Mouse (Mus musculus) kidney, embryonic 16.5 days (tissue): ENCODE measurements around the gene Cldn34c1. TPM values are rescaled to one million over a fixed set of nuclear protein-coding genes. Genes with fewer than 3 reads are reported as not detected.
"Not testable (repeated sequence)": the region's sequence is repeated elsewhere in the genome, so short reads cannot be mapped to it uniquely, and the experiment has no call there.

Experiments
- ATAC-seq: fragments of 200-750 bp; cut with Nextera tagmentation; 2 replicates; pipeline ENCODE4 v1.8.0; 2017; ENCODE audit warnings: moderate TSS enrichment; ENCODE audit not compliant: low FRiP score, low TSS enrichment
- H3K27ac ChIP-seq: fragments of 300-500 bp; sonication (generic); 2 replicates; pipeline ENCODE4 v1.5.1; 2014; ENCODE audit warnings: low read length
- H3K27me3 ChIP-seq: fragments of 300-500 bp; sonication (generic); 2 replicates; pipeline ENCODE4 v1.6.1; 2014; ENCODE audit warnings: low read length, control low read depth, mixed read lengths; ENCODE audit not compliant: insufficient read depth
- H3K36me3 ChIP-seq: fragments of 300-500 bp; sonication (generic); 2 replicates; pipeline ENCODE4 v1.6.1; 2014; ENCODE audit warnings: low read length, control low read depth, mixed read lengths; ENCODE audit not compliant: insufficient read depth
- H3K4me1 ChIP-seq: fragments of 300-500 bp; sonication (generic); 2 replicates; pipeline ENCODE4 v1.6.1; 2014; ENCODE audit warnings: low read length, control low read depth, mixed read lengths; ENCODE audit not compliant: insufficient read depth
- H3K4me2 ChIP-seq: fragments of 300-500 bp; sonication (generic); replicated peaks from 2 replicates; pipeline ENCODE4 v1.6.1; 2014; ENCODE audit warnings: low read depth, low read length
- H3K4me3 ChIP-seq: fragments of 300-500 bp; sonication (generic); 2 replicates; pipeline ENCODE4 v1.5.1; 2014; ENCODE audit warnings: mild to moderate bottlenecking, low read length
- H3K9ac ChIP-seq: fragments of 300-500 bp; sonication (generic); replicated peaks from 2 replicates; pipeline ENCODE4 v1.6.1; 2014; ENCODE audit warnings: low read length
- H3K9me3 ChIP-seq: fragments of 300-500 bp; sonication (generic); 2 replicates; pipeline ENCODE4 v1.6.1; 2016; ENCODE audit warnings: low read length, control low read depth
- WGBS: fragments of 180-500 bp; shearing (Covaris S2); extraction: QIAGEN DNeasy Blood & Tissue Kit; methylation state at CpG from one replicate; pipeline ENCODE4 v1.1.7; 2014; 5-methylcytosine and 5-hydroxymethylcytosine counted together
- polyA plus RNA-seq: library from polyadenylated mRNA; unstranded; fragments of >200 nt; fragmentation: Nextera tagmentation; extraction: Ambion mirVana; gene quantifications from 2 replicates; pipeline ENCODE4 v1.2.1, GENCODE M21; 2015

The Cldn34c1 gene
- polyA plus RNA-seq: 14.1 and 14.2 TPM in 2 replicates

DNA sequence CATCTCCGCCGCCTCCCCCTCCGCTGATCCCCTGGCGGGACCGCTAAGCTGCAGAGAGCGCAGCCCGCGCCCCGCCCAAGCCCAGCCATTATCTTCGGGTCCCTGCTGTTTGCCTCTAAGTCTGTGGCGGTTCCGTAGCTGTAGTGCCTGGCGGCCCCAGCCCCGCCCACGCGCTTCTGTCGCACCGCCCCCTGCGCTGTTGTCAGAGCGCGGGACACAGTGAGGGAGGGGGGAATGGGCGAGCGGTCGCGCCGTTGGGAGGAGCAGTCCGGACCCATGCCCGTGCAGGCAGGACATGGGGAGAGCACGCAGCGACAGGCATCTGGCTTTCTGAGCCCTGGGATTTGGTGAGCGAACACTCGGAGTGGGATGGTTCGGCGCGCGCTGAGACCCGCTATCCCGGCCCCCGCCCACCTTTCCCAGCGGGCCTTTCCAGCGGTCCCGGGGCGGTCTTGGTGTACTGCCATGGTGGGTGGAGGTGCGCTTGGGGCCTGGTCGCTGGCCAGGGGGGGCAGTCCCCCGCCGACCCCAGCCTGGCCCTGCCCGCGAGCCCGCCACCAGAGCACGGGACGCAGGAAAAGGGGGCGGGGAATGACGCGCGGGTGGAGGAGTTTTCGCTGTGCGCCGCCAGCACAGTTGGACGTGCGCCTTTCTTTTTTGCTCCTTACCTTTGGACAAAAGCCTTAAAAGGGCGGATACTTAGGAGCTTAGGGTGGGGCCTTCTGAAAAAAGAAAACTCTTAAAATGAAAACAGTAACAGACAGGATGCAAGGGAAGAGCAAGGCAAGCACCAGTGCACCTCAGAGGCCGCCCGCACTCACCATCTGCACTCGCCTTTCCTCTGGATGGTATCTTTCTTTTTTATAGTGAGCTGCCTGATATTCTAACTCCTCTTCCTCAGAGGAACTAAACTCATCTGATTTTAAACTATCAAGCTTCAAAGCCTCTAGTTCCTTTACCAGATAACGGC, at the start of gene Cldn34c1:
Gene Cldn34c1, plus strand, starts transcription at position 205 of the 970 bp plus-strand sequence.
- H3K4me3 ChIP-seq: peak within 1 kb of the TSS; percentile 56
- 7% methylated on average over 65 of the region's 66 CpGs for whole genome bisulfite sequencing

DNA sequence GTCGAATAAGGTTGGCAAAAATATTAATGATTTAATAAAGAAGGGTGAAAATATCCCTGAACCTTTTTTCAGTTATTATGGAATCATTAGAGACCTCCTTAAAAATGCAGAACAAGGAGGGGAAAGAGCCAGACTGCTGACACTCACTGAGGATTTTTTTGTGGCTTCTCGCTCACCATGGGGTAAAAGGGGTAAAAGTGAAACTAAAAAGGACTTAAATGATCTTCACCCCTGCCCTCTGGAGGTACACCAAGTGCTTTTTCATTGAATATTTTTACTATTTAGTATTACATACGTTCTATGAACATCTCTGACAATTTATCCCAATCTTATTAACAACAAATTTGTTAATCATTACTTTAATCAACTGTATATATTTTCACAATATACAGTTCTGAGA, 15.9 kb upstream of the Cldn34c1 start:
- H3K36me3 ChIP-seq: no peaks in the 10 kb centered on the region
- no peak for ATAC-seq
- no peak overlapping the region for H3K4me2 ChIP-seq
- H3K27ac ChIP-seq: no peak overlapping the region
- no peaks in the 10 kb centered on the region for H3K9me3 ChIP-seq
- no peaks in the 10 kb centered on the region for H3K27me3 ChIP-seq
- WGBS: 88% methylated on average over 3 of the region's 3 CpGs
- no peaks in the 10 kb centered on the region for H3K4me1 ChIP-seq
- H3K9ac ChIP-seq: no peak overlapping the region
- no peak overlapping the region for H3K4me3 ChIP-seq

More for the DNA sequence above, at the start of gene Cldn34c1:
- H3K36me3 ChIP-seq: no peaks in the 10 kb centered on the region
- H3K4me1 ChIP-seq: no peaks in the 10 kb centered on the region
- H3K9me3 ChIP-seq: peaks cover 3% of the 10 kb centered on the region; the same call in 1 of the 2 replicates
- peak; percentile 99 for ATAC-seq
- H3K9ac ChIP-seq: peak within 1 kb of the TSS; percentile 64
- H3K4me2 ChIP-seq: peak within 1 kb of the TSS; percentile 50
- H3K27ac ChIP-seq: peak within 1 kb of the TSS; percentile 89
- no peaks in the 10 kb centered on the region for H3K27me3 ChIP-seq

DNA sequence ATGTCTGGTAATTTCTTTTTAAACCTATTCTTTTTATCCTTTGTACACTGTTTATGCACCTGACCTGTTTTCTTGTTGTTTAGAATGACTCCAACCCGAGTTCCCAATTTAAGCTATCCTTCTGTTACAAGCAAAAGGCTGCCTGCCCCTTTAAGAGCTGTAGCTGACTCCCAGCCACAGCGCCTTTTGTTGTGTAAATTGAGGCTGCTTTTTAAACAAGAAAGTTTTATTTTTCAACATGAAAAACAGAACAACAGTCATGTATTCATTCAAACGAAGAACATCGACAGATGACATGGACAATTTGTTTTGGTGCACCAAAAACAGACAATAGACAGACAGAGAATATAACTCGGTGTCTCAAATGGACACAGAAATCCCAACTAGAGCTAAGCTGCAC, 489 bp upstream of the Cldn34c1 start:
- H3K36me3 ChIP-seq: not testable (repeated sequence)
- H3K9ac ChIP-seq: peak overlapping the region; percentile 63
- 25% methylated on average over 5 of the region's 5 CpGs for WGBS

DNA sequence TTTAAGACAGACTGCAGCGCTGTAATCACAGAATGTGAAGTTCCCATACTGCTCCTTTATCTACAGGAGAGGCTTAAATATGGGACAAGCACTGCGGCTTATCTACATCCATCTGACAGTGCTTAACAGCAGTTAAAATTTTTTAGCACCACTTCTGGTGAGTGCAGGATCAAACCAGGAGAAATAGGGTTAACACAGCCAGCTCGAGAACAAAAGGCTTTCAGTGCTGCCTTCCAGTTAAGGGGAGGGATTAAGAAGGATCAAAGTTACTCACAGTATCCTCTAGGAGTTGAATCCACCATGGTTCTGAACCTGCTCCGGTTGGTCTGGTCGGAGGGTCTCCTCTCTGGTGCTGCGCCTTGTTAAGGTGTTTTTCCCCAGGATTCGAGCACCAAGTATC, 1.4 kb downstream of the Cldn34c1 start:
- H3K9me3 ChIP-seq, H3K36me3 ChIP-seq, H3K27me3 ChIP-seq, H3K27ac ChIP-seq, ATAC-seq, H3K4me1 ChIP-seq: not testable (repeated sequence)
- 15% methylated on average over 7 of the region's 7 CpGs for WGBS
- Histone ChIP-seq H3K4me3 (peak overlapping the region; percentile 56), H3K4me2 (peak overlapping the region; percentile 50), H3K9ac (peak overlapping the region; percentile 64)

More for the DNA sequence above, 489 bp upstream of the Cldn34c1 start:
- Histone ChIP-seq H3K27ac (peak overlapping the region; percentile 89), H3K4me2 (peak overlapping the region; percentile 50), H3K4me3 (peak overlapping the region; percentile 56)
- H3K4me1 ChIP-seq, H3K9me3 ChIP-seq, ATAC-seq, H3K27me3 ChIP-seq: not testable (repeated sequence)

DNA sequence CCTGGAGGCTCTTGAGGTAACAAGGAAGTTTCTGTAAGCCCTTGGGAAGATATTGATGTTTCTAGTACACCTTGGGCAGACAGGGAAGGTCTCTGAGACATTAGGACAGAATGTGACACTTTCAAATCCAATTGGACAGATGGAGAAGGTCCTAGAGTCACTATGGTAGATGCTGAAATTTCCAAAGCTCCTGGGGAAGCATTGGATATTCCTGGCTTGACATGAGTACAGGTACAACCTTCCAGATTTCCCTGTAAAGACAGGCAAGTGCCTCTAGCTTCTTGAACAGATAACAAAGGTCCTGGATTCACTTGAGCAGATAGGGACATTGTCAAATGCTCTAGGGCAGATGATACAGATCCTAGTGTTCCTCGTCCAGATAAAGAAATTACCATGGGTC, 119.1 kb downstream of the Cldn34c1 start, which contains the start of gene Srsx:
Gene Srsx, minus strand, starts transcription at position 101 of the 400 bp plus-strand sequence.
- not testable (repeated sequence) for H3K9ac ChIP-seq, ATAC-seq, H3K4me3 ChIP-seq, H3K27me3 ChIP-seq, H3K27ac ChIP-seq, H3K4me2 ChIP-seq, H3K36me3 ChIP-seq, H3K4me1 ChIP-seq, H3K9me3 ChIP-seq
- no CpG with 5 or more reads among the region's 1 CpGs for WGBS

Other genes starting within 250 kb of the Cldn34c1 start
- not detected in 2 replicates for gene Gm17521, start 73.8 kb upstream of the Cldn34c1 start, polyA plus RNA-seq
- not detected in 2 replicates for gene Srsx, start 119.0 kb downstream of the Cldn34c1 start, polyA plus RNA-seq
- gene Gm17577, start 143.4 kb downstream of the Cldn34c1 start, polyA plus RNA-seq: not detected in 2 replicates